Comparison of ENCODE assay signal across 12 mouse cellular contexts in genomic region chr6:38134806-38135559, GRCm38 (mm10). TPM values are rescaled to one million over a fixed set of nuclear protein-coding genes. Genes with fewer than 3 reads are reported as not detected.
A peak's percentile ranks its signal among the peaks of the same experiment; 100 is the strongest.
DNase-seq lines count a peak whose midpoint lies in the region; ATAC-seq and TF ChIP-seq lines count a peak whose summit lies in the region.
"Had no signal": no experiment of that assay in that cellular context is flagged by ENCODE, and none has a peak within 500 bp of the region (broad histone marks: within the 10 kb centered on the region; RNA-seq: fewer than 3 reads in every experiment).

No protein-coding gene starts in this region.

- intact Hi-C loops in heart, adult 2 months (cut with DNase I) = no loop called here
- intact Hi-C loops in heart, postnatal 25 days (cut with DNase I) = no loop called here

- WGBS in heart, adult 2 months = 62% methylated on average over 8 of the region's 8 CpGs
- 70% methylated on average over 8 of the region's 8 CpGs for WGBS in liver, embryonic 12.5 days (ENCODE audit: insufficient replicate concordance)
- 88% methylated on average over 8 of the region's 8 CpGs for WGBS in hindbrain, embryonic 13.5 days

- no peaks in the 10 kb centered on the region for H3K9me3 ChIP-seq in liver, embryonic 12.5 days (replicated peaks)
- H3K9me3 ChIP-seq in hindbrain, embryonic 13.5 days = no peaks in the 10 kb centered on the region
- H3K9me3 ChIP-seq: embryonic facial prominence, embryonic 15.5 days; G1E; limb, embryonic 13.5 days had no signal

- no peaks in the 10 kb centered on the region for H3K79me2 ChIP-seq in heart, adult 2 months (replicated peaks; ENCODE audit: control insufficient read depth, insufficient read depth, low read length)

- no peak overlapping the region for H3K4me3 ChIP-seq in heart, adult 2 months
- H3K4me3 ChIP-seq in cortical plate, adult 2 months (ENCODE audit: insufficient read depth, low read length) = no peak overlapping the region
- no peak overlapping the region for H3K4me3 ChIP-seq in liver, embryonic 12.5 days
- no peak overlapping the region for H3K4me3 ChIP-seq in hindbrain, embryonic 13.5 days
- H3K4me3 ChIP-seq: embryonic facial prominence, embryonic 15.5 days; limb, embryonic 13.5 days had no signal

- peak; percentile 89 for ATAC-seq in Patski
- ATAC-seq in liver, embryonic 12.5 days = no peak
- no peak for ATAC-seq in hindbrain, embryonic 13.5 days (ENCODE audit: low FRiP score)

- 0 out of 2 replicates have a peak, but pooled peaks have one; percentile 29 for TF ChIP-seq EP300 in heart, adult 2 months (IDR thresholded peaks at IDR 0.05; ENCODE audit: insufficient read depth, low read depth, low read length)

- peak; percentile 55 to 72 for DNase-seq in heart, adult 2 months
- no peak for DNase-seq in heart, postnatal 25 days (ENCODE audit: low spot score)
- DNase-seq in Patski (ENCODE audit: low read depth, low spot score) = no peak
- peak; percentile 67 to 69 for DNase-seq in layer of hippocampus, postnatal 36 days
- DNase-seq in urinary bladder, postnatal 25 days (ENCODE audit: low spot score) = no peak

- H3K4me1 ChIP-seq in heart, adult 2 months (ENCODE audit: control insufficient read depth, insufficient read depth, low read length) = peaks cover 4% of the 10 kb centered on the region; the same call in 1 of the 2 replicates
- H3K4me1 ChIP-seq in cortical plate, adult 2 months (ENCODE audit: control insufficient read depth, insufficient read depth, low read length) = peaks cover 6% of the 10 kb centered on the region
- H3K4me1 ChIP-seq in liver, embryonic 12.5 days = no peaks in the 10 kb centered on the region
- no peaks in the 10 kb centered on the region for H3K4me1 ChIP-seq in hindbrain, embryonic 13.5 days (replicated peaks)

- in situ Hi-C loops in Patski (cut with MboI; ENCODE audit: low pct_unique_long_range_greater_than_20kb) = no loop called here

- no peak for TF ChIP-seq CTCF in heart, adult 2 months (IDR thresholded peaks at IDR 0.05)
- no peak for TF ChIP-seq CTCF in Patski (IDR thresholded peaks at IDR 0.05)
- TF ChIP-seq CTCF in cortical plate, adult 2 months (IDR thresholded peaks at IDR 0.05; ENCODE audit: extremely low read depth, insufficient read depth, low read length) = no peak

- TF ChIP-seq POLR2A in heart, adult 2 months (IDR thresholded peaks at IDR 0.05; ENCODE audit: insufficient read depth, low read depth, low read length) = no peak
- TF ChIP-seq POLR2A in cortical plate, adult 2 months (IDR thresholded peaks at IDR 0.05; ENCODE audit: extremely low read depth, insufficient read depth, low read length) = no peak

- H3K36me3 ChIP-seq in heart, adult 2 months (ENCODE audit: control insufficient read depth, insufficient read depth, low read length) = no peaks in the 10 kb centered on the region
- peaks cover 6% of the 10 kb centered on the region; the same call in 1 of the 2 replicates for H3K36me3 ChIP-seq in liver, embryonic 12.5 days
- peaks cover 78% of the 10 kb centered on the region for H3K36me3 ChIP-seq in hindbrain, embryonic 13.5 days
- H3K36me3 ChIP-seq: G1E had no signal

- POLR2A ChIA-PET in Patski (lab: Charles Lee) = interaction anchor here (1.1 kb wide), 1 partner anchor 9 kb away, joined by 4 read pairs; no protein-coding TSS in a partner anchor

- no peaks in the 10 kb centered on the region for H3K27me3 ChIP-seq in heart, adult 2 months (ENCODE audit: control insufficient read depth, insufficient read depth, low read length)
- no peaks in the 10 kb centered on the region for H3K27me3 ChIP-seq in Patski
- H3K27me3 ChIP-seq in liver, embryonic 12.5 days (replicated peaks) = no peaks in the 10 kb centered on the region
- no peaks in the 10 kb centered on the region for H3K27me3 ChIP-seq in hindbrain, embryonic 13.5 days
- H3K27me3 ChIP-seq: embryonic facial prominence, embryonic 15.5 days; limb, embryonic 13.5 days had no signal

- H3K4me2 ChIP-seq in liver, embryonic 12.5 days = no peak overlapping the region
- H3K4me2 ChIP-seq in hindbrain, embryonic 13.5 days = no peak overlapping the region
- H3K4me2 ChIP-seq: embryonic facial prominence, embryonic 15.5 days; limb, embryonic 13.5 days had no signal

- no peak overlapping the region for H3K9ac ChIP-seq in heart, adult 2 months (ENCODE audit: low read depth, low read length)
- no peak overlapping the region for H3K9ac ChIP-seq in liver, embryonic 12.5 days
- H3K9ac ChIP-seq in hindbrain, embryonic 13.5 days = no peak overlapping the region
- H3K9ac ChIP-seq: embryonic facial prominence, embryonic 15.5 days; limb, embryonic 13.5 days had no signal

- CTCF ChIA-PET in Patski (lab: Charles Lee) = interaction anchor here (0.9 to 1.2 kb wide), 4 partner anchors 9 to 69 kb away, joined by 3 read pairs; no protein-coding TSS in a partner anchor

- no peak overlapping the region for H3K27ac ChIP-seq in heart, adult 2 months
- peak overlapping the region; percentile 87 for H3K27ac ChIP-seq in cortical plate, adult 2 months (ENCODE audit: insufficient read depth, low read length)
- no peak overlapping the region for H3K27ac ChIP-seq in liver, embryonic 12.5 days
- H3K27ac ChIP-seq in hindbrain, embryonic 13.5 days = no peak overlapping the region
- H3K27ac ChIP-seq: embryonic facial prominence, embryonic 15.5 days; limb, embryonic 13.5 days had no signal

RNA-seq across cellular contexts. Expression of gene Atp6v0a4, which starts 10.6 kb away (rescaled TPM):
- total RNA-seq in heart, adult 2 months (2021) = 1 to 10 TPM; 1.0 to 2.5 TPM
- 0.67 and 1.4 TPM in 2 replicates for polyA plus RNA-seq in heart, adult 2 months (2012; rRNA removed)
- 1 to 10 TPM; 2.1 to 3.4 TPM for total RNA-seq in heart, postnatal 25 days (2021)
- polyA plus RNA-seq in Patski (2021) = 2.5 TPM
- polyA plus RNA-seq in cortical plate, adult 2 months (2012; rRNA removed) = 0.15 and 0.30 TPM in 2 replicates
- total RNA-seq in layer of hippocampus, postnatal 36 days (2021) = 1 to 10 TPM; 1.3 to 1.6 TPM
- 0.10 TPM in 1 of 2 replicates, not detected in the other for polyA plus RNA-seq in liver, embryonic 12.5 days (2016; fragmentation: Nextera tagmentation; extraction: Ambion mirVana)
- polyA plus RNA-seq in hindbrain, embryonic 13.5 days (2015; fragmentation: Nextera tagmentation; extraction: Ambion mirVana) = 0.18 and 0.34 TPM in 2 replicates
- total RNA-seq: G1E had no signal
- polyA plus RNA-seq: G1E had no signal

RNA-seq across cellular contexts. Expression of gene Tmem213, which starts 25.9 kb away (rescaled TPM):
- not detected for total RNA-seq in heart, adult 2 months (2021)
- not detected in 2 replicates for polyA plus RNA-seq in heart, adult 2 months (2012; rRNA removed)
- total RNA-seq in heart, postnatal 25 days (2021) = not detected
- polyA plus RNA-seq in Patski (2021) = not detected
- polyA plus RNA-seq in cortical plate, adult 2 months (2012; rRNA removed) = not detected in 2 replicates
- total RNA-seq in layer of hippocampus, postnatal 36 days (2021) = not detected
- not detected in 2 replicates for polyA plus RNA-seq in liver, embryonic 12.5 days (2016; fragmentation: Nextera tagmentation; extraction: Ambion mirVana)
- not detected in 2 replicates for polyA plus RNA-seq in hindbrain, embryonic 13.5 days (2015; fragmentation: Nextera tagmentation; extraction: Ambion mirVana)
- total RNA-seq: G1E had no signal
- polyA plus RNA-seq: G1E; neural tube, embryonic 14.5 days had no signal

Comparison
In these comparisons a context has a peak if more than half of its experiments do, and no peak if none do; other contexts are left out.
1. DNase-seq: peak in heart, adult 2 months (2 of 2) and layer of hippocampus, postnatal 36 days (2 of 2); none in heart, postnatal 25 days (single experiment), Patski (single experiment) and urinary bladder, postnatal 25 days (single experiment).